Mouse (Mus musculus) intestine, postnatal 0 days (tissue): ENCODE results near the gene Gm1113. TPM values are rescaled to one million over a fixed set of nuclear protein-coding genes. Genes with fewer than 3 reads are reported as not detected.

Source experiments
- ATAC-seq: fragments of 200-750 bp; cut with Nextera tagmentation; 2 replicates; pipeline ENCODE4 v1.8.0; 2017; ENCODE audit warnings: mild to moderate bottlenecking, moderate TSS enrichment, moderate library complexity
- H3K27ac ChIP-seq: fragments of 300-500 bp; sonication (generic); 2 replicates; pipeline ENCODE4 v1.5.1; 2014; ENCODE audit warnings: mild to moderate bottlenecking, low read depth, low read length, moderate library complexity
- H3K27me3 ChIP-seq: fragments of 300-500 bp; sonication (generic); replicated peaks from 2 replicates; pipeline ENCODE4 v1.6.1; 2014; ENCODE audit warnings: low read length, mixed read lengths; ENCODE audit not compliant: control insufficient read depth, insufficient read depth
- H3K36me3 ChIP-seq: fragments of 300-500 bp; sonication (generic); 2 replicates; pipeline ENCODE4 v1.6.1; 2014; ENCODE audit warnings: mild to moderate bottlenecking, moderate library complexity; ENCODE audit not compliant: control insufficient read depth, insufficient read depth
- H3K4me1 ChIP-seq: fragments of 300-500 bp; sonication (generic); replicated peaks from 2 replicates; pipeline ENCODE4 v1.6.1; 2014; ENCODE audit warnings: antibody characterized with exemption, low read length, mixed read lengths; ENCODE audit not compliant: control insufficient read depth, insufficient read depth
- H3K4me2 ChIP-seq: fragments of 300-500 bp; sonication (generic); replicated peaks from 2 replicates; pipeline ENCODE4 v1.6.1; 2014; ENCODE audit warnings: low read depth, mild to moderate bottlenecking, moderate library complexity
- H3K4me3 ChIP-seq: fragments of 300-500 bp; sonication (generic); 2 replicates; pipeline ENCODE4 v1.5.1; 2014; ENCODE audit warnings: low read depth, low read length
- H3K9ac ChIP-seq: fragments of 300-500 bp; sonication (generic); 2 replicates; pipeline ENCODE4 v1.6.1; 2014; ENCODE audit warnings: mild to moderate bottlenecking, low read depth, low read length
- H3K9me3 ChIP-seq: fragments of 300-500 bp; sonication (generic); 2 replicates; pipeline ENCODE4 v1.6.1; 2016; ENCODE audit warnings: mixed run types; ENCODE audit not compliant: control insufficient read depth
- CTCF ChIP-seq: sonication (generic); IDR thresholded peaks from 2 replicates; pipeline ENCODE4 v1.5.1; 2016; ENCODE audit warnings: low read depth, mild to moderate bottlenecking, control low read depth, antibody characterized with exemption, moderate library complexity
- WGBS: fragments of 180-500 bp; shearing (Covaris S2); extraction: QIAGEN DNeasy Blood & Tissue Kit; methylation state at CpG from one replicate; pipeline ENCODE4 v1.1.7; 2014; 5-methylcytosine and 5-hydroxymethylcytosine counted together
- polyA plus RNA-seq: library from polyadenylated mRNA; unstranded; fragments of >200 nt; fragmentation: Nextera tagmentation; extraction: Ambion mirVana; gene quantifications from 2 replicates; pipeline ENCODE4 v1.2.1, GENCODE M21; 2015

Gm1113 gene
- polyA plus RNA-seq, 1 experiment from 2014 or later: not detected

DNA sequence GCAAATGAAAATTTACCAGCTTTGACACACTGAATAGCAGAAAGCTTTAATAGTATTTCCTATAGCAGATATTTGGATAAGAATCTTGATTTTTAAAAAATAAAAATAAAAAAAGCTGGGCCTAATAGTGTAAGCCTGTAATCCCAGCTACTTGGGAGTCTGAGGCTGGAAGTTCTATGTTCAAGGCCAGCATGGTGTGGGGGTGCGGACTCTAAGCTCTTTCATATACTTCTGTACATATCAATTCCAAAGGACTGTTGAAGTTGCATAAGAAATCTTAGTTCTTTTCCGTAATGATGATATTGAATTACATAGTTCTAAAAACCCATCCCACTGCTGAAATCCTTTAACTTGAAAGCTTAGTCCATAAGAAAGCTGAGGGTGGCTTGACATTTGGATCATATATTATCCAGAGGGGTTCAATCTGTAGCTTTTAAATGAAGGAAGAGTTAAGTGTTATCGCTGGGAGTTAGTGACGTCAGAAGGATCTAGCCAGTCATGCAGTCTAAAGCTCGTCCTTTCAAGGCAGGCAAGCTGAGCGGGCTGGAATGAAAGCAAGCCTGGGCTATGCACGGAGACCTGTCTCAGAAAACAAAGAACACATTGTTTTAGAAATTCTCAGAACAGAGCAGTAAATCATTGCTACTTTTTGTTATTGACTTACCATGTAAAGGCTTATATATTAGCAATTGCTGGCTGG is 24.9 kb downstream of the Gm1113 start:
- H3K9me3 ChIP-seq: no peaks in the 10 kb centered on the region
- no peak overlapping the region; the same call in 1 of the 2 replicates for H3K4me2 ChIP-seq
- peaks cover 18% of the 10 kb centered on the region for H3K36me3 ChIP-seq
- H3K9ac ChIP-seq: no peak overlapping the region
- no peak for TF ChIP-seq CTCF
- 47% methylated on average over 7 of the region's 7 CpGs for WGBS
- no peaks in the 10 kb centered on the region; the same call in 1 of the 2 replicates for H3K4me1 ChIP-seq
- no peaks in the 10 kb centered on the region for H3K27me3 ChIP-seq
- H3K27ac ChIP-seq: no peak overlapping the region
- no peak overlapping the region for H3K4me3 ChIP-seq
- ATAC-seq: peak; percentile 94

DNA sequence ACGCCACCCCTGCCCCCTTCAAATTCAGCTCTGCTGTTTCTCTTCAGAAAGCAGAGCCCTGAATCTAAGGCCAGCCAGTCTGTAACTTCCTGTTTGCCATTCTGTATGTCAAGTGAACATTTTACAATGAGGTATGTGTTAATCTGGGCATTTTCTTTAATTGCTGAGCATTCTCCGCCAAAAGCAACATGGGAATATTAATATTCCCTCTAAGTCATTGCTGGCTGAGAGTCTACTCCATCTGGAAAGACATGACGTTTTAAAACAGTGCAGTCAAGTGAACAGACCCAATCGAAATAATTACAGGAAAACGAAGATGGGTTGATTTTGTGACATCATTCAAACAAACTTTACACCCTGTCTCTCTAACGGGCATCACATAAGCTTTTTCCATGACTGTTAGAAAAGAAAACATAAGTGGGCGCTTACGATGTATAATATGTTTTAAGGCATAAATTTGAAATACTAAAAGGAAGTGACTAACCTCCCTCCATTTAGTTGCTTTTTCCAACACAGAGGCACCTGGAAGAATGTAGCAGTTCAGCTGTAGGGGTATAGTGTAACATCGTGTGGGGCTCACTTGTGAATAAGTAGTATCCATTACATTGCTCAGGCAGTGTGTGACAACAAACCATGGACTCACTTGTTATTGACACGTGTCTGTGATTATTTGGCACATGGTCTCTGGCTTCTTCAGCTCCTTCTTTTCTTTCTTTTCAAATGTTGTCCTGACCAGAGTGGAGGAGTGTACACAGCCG is 26.8 kb downstream of the Gm1113 start:
- Histone ChIP-seq H3K4me1 (no peaks in the 10 kb centered on the region; the same call in 1 of the 2 replicates), H3K27me3 (no peaks in the 10 kb centered on the region), H3K9ac (no peak overlapping the region), H3K4me2 (no peak overlapping the region), H3K9me3 (no peaks in the 10 kb centered on the region), H3K4me3 (no peak overlapping the region), H3K27ac (no peak overlapping the region), H3K36me3 (peaks cover 24% of the 10 kb centered on the region)
- WGBS: 86% methylated on average over 11 of the region's 11 CpGs
- ATAC-seq: no peak
- TF ChIP-seq CTCF: no peak

DNA sequence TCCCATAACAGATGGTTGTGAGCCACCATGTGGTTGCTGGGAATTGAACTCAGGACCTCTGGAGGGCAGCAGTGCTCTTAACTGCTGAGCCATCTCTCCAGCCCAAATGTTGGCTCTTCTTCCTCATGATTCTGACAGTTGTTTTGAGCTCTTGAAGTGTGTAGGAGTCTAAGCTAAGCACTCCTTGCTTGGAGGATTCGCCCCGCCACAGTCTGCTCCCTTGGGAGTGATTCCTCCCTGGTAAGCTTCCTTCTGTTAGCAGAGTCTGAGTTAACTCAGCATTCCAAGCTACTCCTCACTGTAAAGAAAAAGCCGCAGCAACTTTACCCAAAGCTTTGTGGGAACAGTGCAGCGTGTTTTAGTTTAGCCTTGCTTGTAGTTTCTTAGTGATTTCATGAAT is 29.6 kb downstream of the Gm1113 start:
- Histone ChIP-seq H3K4me3 (no peak overlapping the region), H3K9ac (no peak overlapping the region), H3K36me3 (peaks cover 36% of the 10 kb centered on the region), H3K4me2 (no peak overlapping the region), H3K4me1 (no peaks in the 10 kb centered on the region), H3K27ac (no peak overlapping the region; the same call in 1 of the 2 replicates), H3K9me3 (no peaks in the 10 kb centered on the region), H3K27me3 (no peaks in the 10 kb centered on the region)
- WGBS: 84% methylated on average over 4 of the region's 4 CpGs
- ATAC-seq: no peak
- TF ChIP-seq CTCF: no peak

DNA sequence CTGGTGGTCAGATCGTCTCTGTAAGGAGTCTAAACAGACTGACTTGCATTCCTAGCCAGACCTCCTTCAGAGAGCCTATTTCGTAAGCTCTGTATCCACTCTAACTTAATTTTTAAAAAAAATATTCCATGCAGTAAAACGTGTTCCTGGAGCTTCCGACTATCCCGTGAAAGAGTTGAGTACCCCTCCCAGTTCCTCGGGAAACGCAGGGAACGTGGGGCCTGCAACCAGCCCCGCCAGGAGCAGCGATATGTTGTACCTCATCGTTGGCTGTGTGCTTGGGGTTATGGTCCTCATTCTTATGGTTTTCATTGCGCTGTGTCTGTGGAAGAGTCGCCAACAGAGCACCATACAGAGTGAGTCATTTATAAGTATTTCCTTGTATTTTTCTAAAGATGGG is 31.5 kb downstream of the Gm1113 start:
- WGBS: 78% methylated on average over 13 of the region's 13 CpGs
- Histone ChIP-seq H3K9ac (no peak overlapping the region), H3K27ac (no peak overlapping the region), H3K27me3 (no peaks in the 10 kb centered on the region), H3K4me1 (no peaks in the 10 kb centered on the region), H3K36me3 (peaks cover 34% of the 10 kb centered on the region), H3K9me3 (no peaks in the 10 kb centered on the region), H3K4me3 (no peak overlapping the region), H3K4me2 (no peak overlapping the region)
- no peak for TF ChIP-seq CTCF
- ATAC-seq: no peak

DNA sequence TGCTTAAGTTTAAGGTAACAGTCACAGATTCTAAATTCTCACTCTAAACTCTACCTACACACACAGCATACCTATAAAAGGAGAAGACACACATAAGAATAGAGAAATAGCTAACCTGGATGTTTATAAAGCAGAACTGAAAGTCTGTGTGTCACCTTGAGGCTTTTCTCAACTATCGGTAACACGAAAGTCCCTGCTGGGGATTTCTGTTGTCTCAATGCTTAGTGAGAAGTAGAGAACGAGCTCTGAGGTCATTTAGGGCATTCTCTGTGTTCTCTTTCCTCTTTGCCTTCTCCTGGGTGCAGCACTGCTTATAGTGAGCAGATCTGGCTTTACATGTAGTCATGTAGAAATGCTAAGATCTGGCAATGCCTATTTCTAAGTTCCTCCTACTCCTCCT is 34.1 kb downstream of the Gm1113 start:
- H3K27me3 ChIP-seq: no peaks in the 10 kb centered on the region
- no peak overlapping the region for H3K4me3 ChIP-seq
- H3K4me2 ChIP-seq: no peak overlapping the region
- ATAC-seq: no peak
- TF ChIP-seq CTCF: no peak
- WGBS: 86% methylated on average over 3 of the region's 3 CpGs
- H3K36me3 ChIP-seq: peaks cover 31% of the 10 kb centered on the region
- no peak overlapping the region for H3K9ac ChIP-seq
- H3K9me3 ChIP-seq: no peaks in the 10 kb centered on the region
- H3K4me1 ChIP-seq: no peaks in the 10 kb centered on the region
- H3K27ac ChIP-seq: no peak overlapping the region

DNA sequence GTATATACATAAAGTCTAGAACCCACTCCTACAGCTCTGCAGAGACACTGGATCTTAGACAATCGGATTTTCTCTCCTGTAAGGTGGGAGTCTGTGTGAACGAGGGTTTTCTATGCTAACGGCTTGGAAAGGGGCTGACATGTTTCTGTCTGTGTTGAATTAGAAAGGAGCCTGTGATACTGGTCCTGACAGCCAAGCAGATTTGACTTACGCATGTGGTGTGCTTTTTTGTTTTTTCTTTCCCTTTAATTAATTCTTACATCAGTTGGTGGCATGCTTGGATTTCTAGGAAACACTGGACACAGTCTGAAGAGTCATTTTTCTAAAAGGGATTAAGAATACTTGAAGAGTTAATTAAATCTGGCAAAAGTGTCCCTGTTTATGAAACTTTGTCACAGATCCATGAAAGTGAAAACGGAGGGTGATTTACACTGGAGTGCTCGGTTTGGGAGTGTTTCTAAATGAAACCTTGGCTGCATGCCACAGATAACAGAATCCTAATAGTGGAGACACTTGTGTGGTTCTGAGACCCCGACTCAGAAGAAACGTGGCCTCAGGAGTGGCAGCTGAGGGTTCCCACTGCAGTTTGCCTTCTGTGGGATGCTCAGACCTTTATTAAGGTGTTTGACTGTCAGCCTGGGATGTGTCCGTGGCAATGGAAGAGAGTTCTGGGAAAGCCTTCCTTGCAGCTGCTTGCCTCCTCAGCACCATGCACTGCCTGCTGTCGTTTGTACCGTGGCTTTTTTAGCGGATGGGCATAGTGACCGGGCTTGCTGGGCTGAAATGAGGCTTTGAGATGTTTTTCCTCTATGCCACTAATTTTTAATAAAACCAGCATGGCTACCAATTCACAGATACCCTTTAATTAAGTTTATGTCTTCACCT is 35.8 kb downstream of the Gm1113 start:
- TF ChIP-seq CTCF: no peak
- Histone ChIP-seq H3K9ac (no peak overlapping the region), H3K4me1 (no peaks in the 10 kb centered on the region), H3K4me2 (no peak overlapping the region), H3K4me3 (no peak overlapping the region), H3K36me3 (peaks cover 28% of the 10 kb centered on the region), H3K9me3 (no peaks in the 10 kb centered on the region), H3K27me3 (no peaks in the 10 kb centered on the region), H3K27ac (no peak overlapping the region)
- 64% methylated on average over 13 of the region's 13 CpGs for WGBS
- ATAC-seq: no peak
